Mouse (Mus musculus) adrenal gland, postnatal 4 days (tissue): ENCODE data around the gene App. TPM values are rescaled to one million over a fixed set of nuclear protein-coding genes. Genes with fewer than 3 reads are reported as not detected.

Source experiments
- DNase-seq, 2 experiments: peaks; one replicate each; pipeline ENCODE4 v3.0.0; 2021 to 2022; ENCODE audit warnings: low spot score in 2 of 2, mixed read lengths in 2 of 2
- total RNA-seq, 2 experiments: library from RNA; stranded (reverse); gene quantifications; 2 replicates each; pipeline ENCODE4 v1.2.3; 2021

Gene App
- total RNA-seq, 2 experiments from 2014 or later, result 403 to 480 TPM

- DNase-seq, result no peak
Observed at GRCm38 (mm10) chr16:84982589-84982988, 191.0 kb downstream of the App start.

GRCm38 (mm10) chr16:84978589-84978988 is 195.0 kb downstream of the App start:
- no peak for DNase-seq

DNA sequence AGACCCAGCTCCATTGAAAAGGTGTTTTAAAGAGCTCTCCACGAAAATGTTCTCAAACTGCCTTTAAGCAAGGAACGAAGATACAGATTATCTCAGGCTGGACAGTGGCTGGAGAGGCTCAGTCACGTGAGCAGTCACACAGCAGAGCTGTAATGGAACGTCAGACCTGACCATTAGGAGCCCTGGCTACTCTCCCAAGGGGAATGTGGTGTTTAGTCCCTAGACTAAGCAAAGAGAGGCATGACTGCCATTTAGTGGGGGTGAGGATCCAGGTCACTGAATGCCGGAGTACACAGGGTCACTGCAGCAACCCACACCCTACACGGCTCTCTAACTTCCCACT is 199.4 kb downstream of the App start:
- no peak for DNase-seq

GRCm38 (mm10) chr16:84973446-84974175 is 200.0 kb downstream of the App start:
- DNase-seq, result no peak

DNA sequence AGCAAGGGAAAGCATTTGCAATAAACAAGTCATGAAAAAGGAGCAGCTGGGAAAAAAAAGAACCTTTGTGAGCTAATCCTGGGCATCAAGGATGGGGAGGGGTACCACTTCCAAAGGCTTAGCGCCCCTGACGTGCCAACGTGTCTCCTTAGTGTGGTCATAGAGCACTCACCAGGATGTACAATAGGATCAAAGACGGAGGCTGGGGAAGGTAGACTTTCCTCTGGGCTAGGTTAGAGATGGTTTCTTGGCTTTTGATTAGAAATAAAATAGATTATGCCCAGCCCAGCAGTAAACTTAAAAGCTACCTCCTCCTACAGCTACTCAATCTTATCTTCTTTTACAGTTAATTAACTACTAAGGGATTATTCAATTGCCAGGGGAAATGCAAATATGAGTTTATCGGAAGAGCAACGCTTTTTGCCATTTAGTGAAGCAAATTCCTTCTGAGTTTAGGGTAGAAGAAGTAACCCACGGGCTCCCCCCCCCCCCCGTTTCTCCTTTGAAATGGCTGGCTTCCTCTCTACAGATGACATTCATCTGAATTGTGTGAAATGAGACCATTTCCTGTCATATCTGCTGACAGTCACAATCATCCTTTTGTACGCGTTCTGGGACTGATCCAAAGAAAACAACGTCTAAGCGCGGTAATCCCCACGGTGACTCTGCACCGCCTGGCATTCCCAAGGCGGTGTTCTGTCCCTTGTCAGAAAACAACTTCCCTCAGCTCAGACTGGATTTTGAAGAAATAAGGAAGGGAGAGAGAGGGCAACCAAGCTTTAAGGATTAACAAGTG is 201.8 kb downstream of the App start:
- DNase-seq, result no peak

DNA sequence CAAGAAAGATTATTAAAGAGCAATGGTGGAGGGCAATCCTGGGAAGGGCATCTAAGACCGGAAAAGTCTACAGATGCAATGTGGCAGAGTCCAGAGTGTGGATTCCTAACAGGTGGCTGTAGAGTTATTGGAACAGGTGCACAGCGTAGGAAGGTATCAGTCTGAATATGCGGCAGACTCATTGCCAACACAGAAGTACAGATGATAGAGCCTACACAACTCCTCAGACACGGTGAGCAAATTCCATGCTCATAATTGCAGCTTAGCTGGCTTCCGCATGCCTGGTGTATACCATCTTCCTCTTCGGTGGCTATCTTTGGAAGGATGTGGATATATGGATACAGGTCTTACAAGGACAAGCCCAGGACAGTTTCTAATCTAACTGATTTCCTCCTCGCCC is 204.5 kb downstream of the App start:
- no peak for DNase-seq

GRCm38 (mm10) chr16:84966983-84967382 is 206.6 kb downstream of the App start:
- DNase-seq, result no peak

GRCm38 (mm10) chr16:84966096-84966495 is 207.5 kb downstream of the App start:
- no peak for DNase-seq

DNA sequence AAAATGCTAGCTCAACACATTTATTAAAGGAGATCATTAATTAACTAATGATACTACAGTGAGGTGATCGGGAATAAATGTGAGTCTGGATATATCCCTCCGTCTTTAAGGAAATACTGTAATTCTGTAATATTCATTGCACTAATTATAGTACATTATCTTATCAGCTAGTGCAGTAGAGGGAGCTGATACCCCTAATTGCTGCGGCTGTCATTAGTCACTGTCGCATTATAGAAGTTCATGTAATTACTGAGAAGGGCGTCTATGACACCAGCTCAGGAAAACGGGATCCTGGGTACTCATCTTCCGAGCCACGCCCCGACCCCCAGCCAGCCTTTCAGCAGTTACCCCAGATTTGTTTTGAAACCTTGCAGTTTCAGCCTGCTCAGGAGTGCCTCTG is 209.6 kb downstream of the App start:
- DNase-seq, result no peak

GRCm38 (mm10) chr16:84963527-84963926 is 210.0 kb downstream of the App start:
- no peak for DNase-seq

- no peak for DNase-seq
Observed at GRCm38 (mm10) chr16:84957253-84957652, 216.3 kb downstream of the App start.

DNA sequence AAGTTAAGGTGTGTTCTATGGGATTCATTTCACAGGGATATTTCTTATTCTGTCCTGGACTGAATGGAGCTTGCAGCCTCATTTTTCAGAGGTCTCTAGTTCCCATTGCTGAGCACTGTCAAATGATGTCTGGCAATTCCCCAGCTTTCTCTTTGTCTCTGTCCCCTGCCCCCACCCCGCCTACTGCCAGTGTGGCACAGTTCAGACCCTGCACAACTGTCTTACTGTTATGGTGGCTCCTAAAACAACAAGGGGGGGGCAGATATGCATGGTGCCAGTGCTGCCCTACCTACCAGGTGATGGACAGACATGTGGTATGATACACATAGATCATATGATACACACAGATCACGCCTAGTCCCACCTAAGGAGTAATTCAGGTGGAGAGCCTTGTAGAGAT is 216.9 kb downstream of the App start:
- no peak for DNase-seq

DNA sequence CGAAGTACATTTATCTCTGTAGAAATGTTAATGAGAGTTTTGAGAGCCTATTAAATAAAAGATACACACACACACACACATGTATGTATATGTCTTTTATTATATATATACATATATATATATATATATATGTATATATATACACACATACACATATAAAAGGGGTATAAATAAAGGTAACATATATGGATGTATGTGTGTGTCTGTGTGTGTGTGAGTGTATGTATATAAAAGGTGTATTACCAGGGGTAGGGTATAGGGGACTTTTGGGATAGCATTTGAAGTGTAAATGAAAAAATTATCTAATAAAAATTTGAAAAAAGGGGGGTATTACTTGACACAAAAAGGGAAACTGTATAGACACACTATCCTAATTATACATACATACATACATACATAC is 217.7 kb downstream of the App start:
- DNase-seq, result no peak

GRCm38 (mm10) chr16:84955204-84955839 is 218.2 kb downstream of the App start:
- peak; percentile 60 to 77 for DNase-seq

- DNase-seq, result no peak
Observed at GRCm38 (mm10) chr16:84931024-84931423, 242.5 kb downstream of the App start.

GRCm38 (mm10) chr16:84927827-84928226 is 245.7 kb downstream of the App start:
- no peak for DNase-seq

DNA sequence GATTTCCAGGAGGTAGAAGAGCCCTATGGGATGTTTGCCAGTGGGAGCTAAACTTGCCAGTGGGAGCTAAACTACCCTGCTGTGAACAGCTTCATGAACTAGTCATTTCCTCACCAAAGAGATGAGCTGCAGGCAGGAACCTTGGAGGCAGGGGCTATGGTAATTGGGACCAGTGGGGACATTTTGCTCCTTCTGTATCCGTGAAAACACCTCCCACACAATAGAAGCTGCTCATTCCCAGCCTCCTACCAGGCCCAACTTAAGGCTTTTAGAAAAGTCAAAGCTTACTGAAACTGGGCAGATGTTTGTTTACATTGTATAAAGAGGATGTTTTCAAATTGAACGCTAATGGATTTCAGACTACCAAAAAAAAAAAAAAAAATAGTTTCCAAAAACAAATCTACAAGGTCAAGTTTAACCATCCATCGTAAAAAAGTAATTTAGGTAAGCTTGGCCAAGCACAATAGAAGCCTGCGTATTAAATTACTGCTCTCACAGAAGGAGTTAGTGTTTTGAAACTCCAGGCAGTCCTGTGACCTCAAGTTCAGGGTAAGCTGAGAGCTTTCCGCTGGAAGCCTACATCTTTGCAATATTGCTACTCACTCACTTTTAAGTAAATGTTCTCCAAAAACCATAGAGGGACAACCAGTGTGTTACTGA is 253.8 kb downstream of the App start:
- no peak for DNase-seq

DNA sequence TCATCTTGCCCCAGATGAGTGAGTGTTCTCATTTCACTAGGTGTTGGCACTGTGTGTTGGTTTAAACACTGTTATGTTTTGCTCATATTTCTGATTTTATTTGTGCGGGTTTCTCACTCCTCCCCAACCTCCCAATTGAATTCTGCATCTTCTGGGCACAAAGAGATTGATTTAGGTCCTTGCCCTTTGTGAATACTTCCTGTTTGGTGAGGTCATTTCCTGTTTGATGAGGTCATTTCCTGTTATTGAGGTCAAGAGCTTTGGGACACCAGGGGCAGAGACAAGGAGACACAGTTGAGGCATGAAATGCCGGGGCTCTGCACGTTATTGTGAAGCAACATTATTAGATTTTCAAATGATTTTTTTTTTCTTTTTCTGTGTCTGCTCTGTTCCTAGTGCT is 254.5 kb downstream of the App start:
- DNase-seq, result no peak

- no peak for DNase-seq
Observed at GRCm38 (mm10) chr16:84916772-84917171, 256.8 kb downstream of the App start.

DNA sequence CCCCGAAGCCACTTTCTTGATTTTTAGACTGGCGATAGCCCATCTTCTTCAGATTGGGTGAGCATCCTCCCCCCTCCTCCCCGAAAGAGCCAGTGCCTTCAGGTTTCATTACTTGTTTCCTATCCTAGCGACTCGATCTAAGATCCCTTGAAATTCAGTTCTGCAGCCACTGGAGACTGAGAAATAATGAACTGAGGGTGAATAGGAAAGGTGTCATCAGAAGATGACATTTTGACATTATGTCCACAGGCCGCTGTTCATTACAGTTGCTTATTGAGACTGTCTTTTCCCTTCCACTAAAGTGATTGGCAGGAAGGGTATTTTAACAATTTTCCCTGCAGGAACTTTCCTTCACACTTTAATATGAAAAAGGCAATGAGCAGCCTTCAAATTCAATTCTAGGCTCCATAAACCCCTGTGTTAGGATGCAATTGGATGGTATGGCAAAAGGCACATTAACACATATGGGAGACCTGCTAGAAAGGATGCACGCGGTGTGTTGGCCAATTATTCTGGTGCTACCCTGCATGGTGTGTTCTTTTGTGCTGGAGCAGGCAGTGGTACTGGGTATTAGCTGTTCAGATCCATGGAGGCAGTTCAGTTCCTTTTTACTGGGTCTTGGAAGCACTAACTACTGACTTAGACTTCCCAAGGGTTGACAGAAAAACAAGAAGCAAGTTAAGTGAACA is 261.9 kb downstream of the App start:
- DNase-seq, result no peak

GRCm38 (mm10) chr16:84902995-84903394 is 270.6 kb downstream of the App start:
- DNase-seq, result no peak
